Mouse (Mus musculus) CD4-positive, CD25-positive, alpha-beta regulatory T cell, adult 4 months (primary cell): Measurements from ENCODE around the gene Wnt7b. TPM values are rescaled to one million over a fixed set of nuclear protein-coding genes. Genes with fewer than 3 reads are reported as not detected.

Source experiments
- ATAC-seq: one replicate; pipeline ENCODE4 v1.8.0; 2017
- polyA plus RNA-seq, 2 experiments: library from polyadenylated mRNA; unstranded; fragments of 100-300 nt; shearing (Covaris generic); gene quantifications; one replicate each; pipeline ENCODE4 v1.2.1; 2017

The Wnt7b gene
- polyA plus RNA-seq, 2 experiments from 2014 or later, result not detected

GRCm38 (mm10) chr15:85505118-85505925 lies 77.0 kb downstream of the Wnt7b start:
- ATAC-seq, result no peak

GRCm38 (mm10) chr15:85503127-85503526 lies 79.1 kb downstream of the Wnt7b start, which contains the start of gene 7530416G11Rik:
Gene 7530416G11Rik (minus strand): TSS chr15:85503227.
- no peak for ATAC-seq

- no peak for ATAC-seq
These were observed 82.0 kb downstream of the Wnt7b start for GRCm38 (mm10) chr15:85500267-85500666.

GRCm38 (mm10) chr15:85497981-85498475 lies 84.2 kb downstream of the Wnt7b start:
- ATAC-seq, result no peak

GRCm38 (mm10) chr15:85497548-85497947 lies 84.7 kb downstream of the Wnt7b start:
- ATAC-seq, result no peak

GRCm38 (mm10) chr15:85494163-85494621 lies 88.1 kb downstream of the Wnt7b start:
- ATAC-seq, result no peak

- ATAC-seq, result no peak
These were observed 92.5 kb downstream of the Wnt7b start for GRCm38 (mm10) chr15:85489751-85490150.

GRCm38 (mm10) chr15:85488900-85489299 lies 93.4 kb downstream of the Wnt7b start:
- ATAC-seq, result no peak

Other genes with a start within 250 kb of the Wnt7b start
- gene Atxn10, start 246.2 kb downstream of the Wnt7b start, polyA plus RNA-seq, result 100 to 1,000 TPM; 105 to 109 TPM
- not detected for gene 7530416G11Rik, start 79.2 kb downstream of the Wnt7b start, polyA plus RNA-seq
- under 1 TPM in 1 of 2 experiments, not detected in 1; 0.20 TPM for gene Ppara, start 152.5 kb upstream of the Wnt7b start, polyA plus RNA-seq
- 10 to 100 TPM; 43.6 to 52.3 TPM for gene Cdpf1, start 229.2 kb upstream of the Wnt7b start, polyA plus RNA-seq
- gene Pkdrej, start 239.3 kb upstream of the Wnt7b start, polyA plus RNA-seq, result not detected
- 10 to 100 TPM; 17.6 to 22.4 TPM for gene Ttc38, start 249.8 kb upstream of the Wnt7b start, polyA plus RNA-seq